Mouse (Mus musculus): ENCODE results near the gene Birc2. TPM values are rescaled to one million over a fixed set of nuclear protein-coding genes. Genes with fewer than 3 reads are reported as not detected.
"Not testable (repeated sequence)": the region's sequence is repeated elsewhere in the genome, so short reads cannot be mapped to it uniquely, and the experiment has no call there.

The Birc2 gene
- 97.6 and 113 TPM in 2 replicates for total RNA-seq (2017)

- ATAC-seq (ENCODE audit: extremely low read depth, insufficient number of reproducible peaks, low FRiP score, poor library complexity, severe bottlenecking), result peak; percentile 88
These were observed at the start of gene Birc2 for GRCm38 (mm10) chr9:7836905-7837805. Birc2 (minus strand) TSS chr9:7837064.

- no peak for ATAC-seq (ENCODE audit: extremely low read depth, insufficient number of reproducible peaks, low FRiP score, poor library complexity, severe bottlenecking)
These were observed 47.5 kb upstream of the Birc2 start for GRCm38 (mm10) chr9:7884346-7884745.

- ATAC-seq (ENCODE audit: extremely low read depth, insufficient number of reproducible peaks, low FRiP score, poor library complexity, severe bottlenecking), result no peak
These were observed 45.5 kb upstream of the Birc2 start for GRCm38 (mm10) chr9:7882304-7882865.

GRCm38 (mm10) chr9:7873511-7874211 is 36.8 kb upstream of the Birc2 start:
- ATAC-seq (ENCODE audit: extremely low read depth, insufficient number of reproducible peaks, low FRiP score, poor library complexity, severe bottlenecking), result no peak

GRCm38 (mm10) chr9:7872775-7873439 is 36.0 kb upstream of the Birc2 start, which contains the start of gene Birc3:
Birc3 (minus strand) TSS chr9:7873186.
- peak; percentile 83 for ATAC-seq (ENCODE audit: extremely low read depth, insufficient number of reproducible peaks, low FRiP score, poor library complexity, severe bottlenecking)

GRCm38 (mm10) chr9:7872044-7872774 is 35.3 kb upstream of the Birc2 start:
- no peak for ATAC-seq (ENCODE audit: extremely low read depth, insufficient number of reproducible peaks, low FRiP score, poor library complexity, severe bottlenecking)

- ATAC-seq (ENCODE audit: extremely low read depth, insufficient number of reproducible peaks, low FRiP score, poor library complexity, severe bottlenecking), result no peak
These were observed 34.6 kb upstream of the Birc2 start for GRCm38 (mm10) chr9:7871316-7872043.

GRCm38 (mm10) chr9:7870556-7871315 is 33.9 kb upstream of the Birc2 start:
- ATAC-seq (ENCODE audit: extremely low read depth, insufficient number of reproducible peaks, low FRiP score, poor library complexity, severe bottlenecking), result no peak

GRCm38 (mm10) chr9:7868838-7869491 is 32.1 kb upstream of the Birc2 start:
- ATAC-seq (ENCODE audit: extremely low read depth, insufficient number of reproducible peaks, low FRiP score, poor library complexity, severe bottlenecking), result no peak

GRCm38 (mm10) chr9:7867981-7868380 is 31.1 kb upstream of the Birc2 start:
- ATAC-seq (ENCODE audit: extremely low read depth, insufficient number of reproducible peaks, low FRiP score, poor library complexity, severe bottlenecking), result peak; percentile 4; the same call in 1 of the 2 replicates

- not testable (repeated sequence) for ATAC-seq (ENCODE audit: extremely low read depth, insufficient number of reproducible peaks, low FRiP score, poor library complexity, severe bottlenecking)
These were observed 30.1 kb upstream of the Birc2 start for GRCm38 (mm10) chr9:7866981-7867380.

GRCm38 (mm10) chr9:7860976-7861375 is 24.1 kb upstream of the Birc2 start:
- no peak for ATAC-seq (ENCODE audit: extremely low read depth, insufficient number of reproducible peaks, low FRiP score, poor library complexity, severe bottlenecking)

- no peak for ATAC-seq (ENCODE audit: extremely low read depth, insufficient number of reproducible peaks, low FRiP score, poor library complexity, severe bottlenecking)
These were observed 19.0 kb upstream of the Birc2 start for GRCm38 (mm10) chr9:7855912-7856311.

- peak; percentile 42 for ATAC-seq (ENCODE audit: extremely low read depth, insufficient number of reproducible peaks, low FRiP score, poor library complexity, severe bottlenecking)
These were observed 18.5 kb upstream of the Birc2 start for GRCm38 (mm10) chr9:7855374-7855773.

GRCm38 (mm10) chr9:7854196-7854595 is 17.3 kb upstream of the Birc2 start:
- not testable (repeated sequence) for ATAC-seq (ENCODE audit: extremely low read depth, insufficient number of reproducible peaks, low FRiP score, poor library complexity, severe bottlenecking)

GRCm38 (mm10) chr9:7852346-7853230 is 15.7 kb upstream of the Birc2 start:
- ATAC-seq (ENCODE audit: extremely low read depth, insufficient number of reproducible peaks, low FRiP score, poor library complexity, severe bottlenecking), result no peak

Measured in neutrophil, adult 5-6 weeks (primary cell).